Mouse (Mus musculus) frontal cortex, postnatal 36 days (tissue): ENCODE data around the gene Eif3k.
A peak's percentile ranks its signal among the peaks of the same experiment; 100 is the strongest.

ENCODE experiments used
- DNase-seq, 2 experiments: peaks; one replicate each; pipeline ENCODE4 v3.0.0; 2022; ENCODE audit warnings: low spot score in 2 of 2

Eif3k gene

GRCm38 (mm10) chr7:28981651-28982273, at the start of gene Eif3k, which contains the start of gene Map4k1:
Eif3k (minus strand) TSS chr7:28981864.
Map4k1 (plus strand) TSS chr7:28982050.
- DNase-seq: peak; percentile 94 to 99

- DNase-seq: no peak
Measured at GRCm38 (mm10) chr7:29029690-29030656, 48.3 kb upstream of the Eif3k start.

- no peak for DNase-seq
Measured at GRCm38 (mm10) chr7:29028761-29029160, 47.1 kb upstream of the Eif3k start.

- DNase-seq: no peak
Measured at GRCm38 (mm10) chr7:29026811-29027210, 45.1 kb upstream of the Eif3k start.

DNA sequence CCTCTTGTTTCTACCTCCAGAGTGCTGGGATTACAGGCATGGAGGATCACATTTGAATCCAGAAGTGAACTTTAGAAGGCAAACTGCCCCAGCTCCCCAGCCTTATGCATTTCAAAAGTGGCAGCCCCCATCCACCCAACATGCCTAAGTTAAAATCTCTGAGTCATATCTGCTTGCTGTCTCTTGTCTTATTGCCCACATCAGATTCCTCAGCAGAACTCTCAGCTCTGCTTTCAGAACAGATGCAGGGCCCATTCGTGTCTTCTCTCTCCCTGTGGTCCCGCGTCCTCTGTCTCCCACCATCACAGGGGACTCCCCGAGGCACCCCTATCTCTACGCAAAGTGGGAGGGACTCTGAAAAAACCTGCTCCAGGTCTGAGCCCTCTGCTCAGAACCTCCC, 44.5 kb upstream of the Eif3k start:
- peak; percentile 12 to 19 for DNase-seq

GRCm38 (mm10) chr7:29025566-29025965, 43.9 kb upstream of the Eif3k start:
- no peak for DNase-seq

DNA sequence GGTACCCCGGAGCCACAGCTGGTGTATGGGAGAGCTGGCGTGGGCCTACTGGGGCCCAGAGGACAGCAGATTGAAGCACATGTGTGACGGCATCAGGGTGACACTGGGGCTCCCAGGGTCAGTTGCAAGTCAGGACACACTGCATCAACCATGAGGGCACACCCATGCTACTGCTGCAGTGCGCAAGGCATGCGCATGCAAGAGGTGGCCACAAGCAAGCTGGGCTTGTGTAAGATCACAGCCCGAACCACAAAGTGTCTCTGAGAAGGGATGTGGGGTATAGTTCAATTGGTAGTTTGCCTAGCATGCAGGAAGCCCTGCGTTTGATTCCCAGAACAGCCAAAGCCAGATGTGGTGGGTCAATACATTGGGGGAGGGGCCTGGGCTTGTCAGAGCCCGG, 41.9 kb upstream of the Eif3k start:
- DNase-seq: no peak

DNA sequence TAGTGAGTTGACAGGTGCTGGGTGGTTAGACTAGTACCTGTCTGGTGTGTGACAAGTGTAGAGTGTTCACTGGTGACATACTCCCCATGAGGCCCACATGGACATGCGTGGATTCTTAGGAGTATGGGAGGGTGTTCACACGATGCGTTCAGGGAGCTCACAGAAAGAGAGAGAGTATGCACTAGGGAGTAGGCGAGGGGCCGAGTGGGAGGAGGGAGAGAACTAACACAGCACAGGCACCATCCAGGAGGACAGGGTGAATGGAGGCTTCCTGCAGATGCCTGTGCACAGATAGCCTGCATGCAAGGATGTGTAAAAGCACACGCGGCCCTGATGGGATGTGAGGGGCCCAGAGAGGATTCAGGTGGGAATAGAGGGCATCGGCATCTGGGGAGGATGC, 40.8 kb upstream of the Eif3k start:
- DNase-seq: no peak

DNA sequence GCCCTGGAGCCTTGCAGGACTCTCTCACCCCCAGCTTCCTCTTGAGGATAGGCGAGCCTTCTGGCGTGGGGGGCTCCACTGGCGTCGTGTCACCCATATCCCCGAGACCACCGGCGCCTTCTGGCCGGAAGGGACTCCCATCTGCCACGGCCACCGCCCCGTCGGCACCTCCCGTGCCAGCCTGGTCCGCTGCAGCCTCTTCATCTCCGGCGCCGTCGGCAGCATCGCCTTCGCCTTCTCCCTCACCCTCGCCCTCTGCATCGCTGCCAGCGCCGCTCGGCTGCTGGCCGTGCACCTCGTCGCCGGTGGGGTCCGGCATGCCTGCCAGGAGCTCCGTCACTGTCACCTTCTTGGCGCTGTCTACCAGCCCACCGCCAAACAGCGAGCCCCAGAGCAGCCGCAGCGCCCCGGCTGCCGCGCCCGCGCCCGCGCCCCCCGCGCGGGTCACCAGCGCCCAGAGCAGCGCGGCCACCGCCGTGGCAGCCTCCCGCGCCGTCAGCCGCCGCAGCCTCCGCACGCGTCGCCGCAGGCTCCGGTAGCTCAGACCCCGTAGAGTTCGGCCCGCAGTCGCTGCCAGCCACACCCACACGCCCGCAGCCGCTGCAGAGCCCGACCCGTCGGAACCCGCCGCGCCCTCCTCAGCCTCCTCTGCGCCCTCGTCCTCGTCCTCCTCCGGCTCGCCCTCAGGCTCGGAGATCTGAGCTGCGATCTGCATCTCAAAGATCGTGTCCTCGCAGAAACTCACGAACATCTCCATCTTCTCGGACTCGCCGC, 38.0 kb upstream of the Eif3k start:
- no peak for DNase-seq

DNA sequence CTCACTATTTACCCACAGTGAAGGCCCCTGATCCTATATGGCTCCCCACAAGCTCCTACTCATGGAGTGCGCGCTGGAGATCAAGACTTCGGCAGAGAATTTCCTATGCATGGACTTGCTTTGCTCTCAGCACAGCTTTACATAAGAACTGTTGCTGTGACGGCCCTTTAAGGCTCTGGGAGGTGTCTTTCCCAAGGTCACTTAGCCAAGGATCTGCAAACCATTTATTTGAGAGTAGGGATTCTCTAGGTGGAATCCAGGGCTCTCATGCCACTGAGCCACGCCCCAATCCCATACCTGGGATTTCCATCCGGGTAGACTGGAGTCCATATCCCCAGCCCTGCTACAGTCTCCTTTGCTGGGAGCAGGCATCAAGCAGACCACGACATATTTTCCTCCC, 35.6 kb upstream of the Eif3k start:
- no peak for DNase-seq

DNA sequence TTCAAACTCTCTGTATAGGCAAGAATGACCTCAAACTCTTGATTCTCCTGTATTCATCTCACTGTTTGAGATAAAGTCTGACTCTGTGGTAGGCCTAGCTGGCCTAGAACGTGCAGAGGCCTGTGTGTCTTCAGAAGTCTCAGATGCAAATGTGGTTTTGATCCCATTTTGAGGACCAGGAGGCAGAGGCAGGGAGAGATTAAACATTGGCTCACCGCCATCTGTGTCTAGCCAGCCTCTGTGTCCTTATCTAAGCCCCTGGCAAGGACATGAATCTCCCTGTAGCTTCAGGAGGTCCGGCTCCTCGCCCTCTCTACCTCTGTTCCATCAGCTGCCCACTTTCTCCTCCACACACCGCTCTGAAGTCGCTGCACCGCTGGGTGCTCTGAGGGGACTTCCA, 34.8 kb upstream of the Eif3k start:
- no peak for DNase-seq

GRCm38 (mm10) chr7:29014984-29015383, 33.3 kb upstream of the Eif3k start:
- no peak for DNase-seq

DNA sequence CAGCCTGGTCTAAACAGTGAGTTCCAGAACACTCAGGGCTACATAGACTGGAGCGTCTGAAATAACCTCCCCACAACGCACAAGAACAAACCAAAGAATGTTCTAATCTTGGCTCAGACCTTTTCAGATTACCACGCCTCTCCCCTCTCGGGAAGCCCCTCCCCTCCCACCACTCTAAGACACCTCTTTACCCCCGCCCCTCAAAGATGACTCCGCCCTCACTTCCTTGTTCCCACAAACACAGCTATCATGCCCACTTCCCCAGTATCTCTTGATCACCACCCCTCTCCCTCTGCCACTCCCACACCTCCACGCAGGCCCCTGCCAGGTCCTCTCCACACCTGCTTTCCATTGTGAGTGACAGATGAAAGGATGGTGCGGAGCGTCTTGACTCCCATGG, 27.1 kb upstream of the Eif3k start:
- no peak for DNase-seq

GRCm38 (mm10) chr7:29008171-29008570, 26.5 kb upstream of the Eif3k start:
- DNase-seq: no peak

DNA sequence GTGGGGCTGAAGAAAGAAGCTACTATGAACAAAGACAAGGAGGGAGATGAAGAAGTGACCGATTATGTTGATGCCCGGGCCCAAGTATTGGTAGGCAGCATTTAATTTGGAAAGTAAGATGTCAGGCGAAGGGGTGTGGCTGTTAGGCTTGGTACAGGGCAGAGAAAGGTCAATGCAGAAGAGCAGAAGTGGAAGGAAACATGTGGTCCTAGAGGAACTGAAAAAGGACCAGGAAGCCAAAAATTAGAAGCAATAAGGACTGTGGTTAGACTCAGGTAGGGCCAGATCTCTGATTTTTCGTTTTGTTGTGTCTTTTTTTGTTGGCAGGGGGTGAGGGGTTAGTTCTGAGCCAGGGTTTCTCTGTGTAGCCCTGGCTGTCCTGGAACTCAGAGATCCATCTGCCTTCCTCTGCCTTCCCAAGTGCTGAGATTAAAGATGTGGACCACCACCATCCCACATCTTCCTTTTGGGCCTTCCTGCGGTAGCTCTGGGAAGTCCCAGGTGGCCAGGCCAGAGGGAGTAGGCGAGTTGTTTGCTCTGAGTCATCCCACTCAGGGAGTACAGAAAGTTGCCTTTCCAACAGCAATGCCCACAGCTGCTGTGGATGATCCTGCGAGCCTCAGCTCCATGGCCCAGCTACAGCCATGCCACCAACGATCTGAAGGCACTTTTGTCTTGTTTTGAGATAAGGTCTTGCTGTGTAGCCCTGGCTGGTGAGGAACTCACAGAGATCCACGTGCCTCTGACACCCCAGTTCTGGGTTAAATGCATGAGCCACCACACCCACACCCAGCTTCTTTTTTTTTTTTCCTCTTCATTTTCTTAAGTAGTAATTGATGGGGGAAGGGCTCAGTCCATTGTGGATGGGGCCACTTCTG, 25.8 kb upstream of the Eif3k start:
- no peak for DNase-seq

- peak; percentile 11 to 25 for DNase-seq
Measured at GRCm38 (mm10) chr7:29000651-29001605, 19.3 kb upstream of the Eif3k start.

DNA sequence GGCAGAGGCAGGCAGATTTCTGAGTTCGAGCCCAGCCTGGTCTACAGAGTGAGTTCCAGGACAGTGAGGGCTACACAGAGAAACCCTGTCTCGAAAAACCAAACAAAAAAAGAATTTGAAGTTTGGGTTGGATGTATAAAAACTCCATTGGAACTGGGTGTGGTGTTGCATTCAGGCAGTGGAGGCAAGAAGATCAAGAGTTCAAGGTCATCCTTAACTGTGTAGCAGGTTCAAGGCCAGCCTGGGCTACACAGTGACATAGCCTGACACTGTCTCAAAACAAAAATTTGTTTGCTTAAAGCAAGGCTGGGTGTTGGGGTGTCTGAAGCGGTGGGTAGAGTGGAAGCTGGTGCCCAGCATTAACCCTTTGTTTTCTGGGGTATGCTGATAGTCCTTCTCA, 11.7 kb upstream of the Eif3k start:
- DNase-seq: no peak

GRCm38 (mm10) chr7:28992997-28993396, 11.3 kb upstream of the Eif3k start:
- DNase-seq: no peak

- DNase-seq: no peak
Measured at GRCm38 (mm10) chr7:28991616-28992015, 10.0 kb upstream of the Eif3k start.

GRCm38 (mm10) chr7:28990766-28991273, 9.2 kb upstream of the Eif3k start:
- DNase-seq: no peak
